Mouse (Mus musculus): ENCODE measurements around the gene Tas1r2. TPM values are rescaled to one million over a fixed set of nuclear protein-coding genes. Genes with fewer than 3 reads are reported as not detected.

Tas1r2 gene
- total RNA-seq, 2 experiments from 2014 or later: not detected

DNA sequence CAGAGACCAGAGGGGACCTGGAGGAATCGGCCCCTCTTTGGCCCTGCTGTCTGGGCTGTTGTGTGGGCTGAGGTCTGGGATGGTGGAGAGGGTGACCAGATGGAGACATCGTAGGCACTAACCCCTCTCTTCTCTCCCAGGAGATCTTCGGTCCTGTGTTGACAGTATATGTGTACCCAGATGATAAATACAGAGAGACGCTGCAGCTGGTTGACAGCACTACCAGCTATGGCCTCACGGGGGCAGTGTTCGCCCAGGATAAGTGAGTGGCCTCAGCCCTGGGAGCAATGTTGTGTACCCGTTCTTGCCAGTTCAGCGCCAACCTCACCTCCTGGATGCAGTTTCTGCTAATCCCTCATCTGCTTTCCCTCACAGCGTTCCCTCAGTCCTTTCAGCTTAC lies 9.4 kb upstream of the Tas1r2 start:
- TF ChIP-seq CTCF (conservative IDR thresholded peaks at IDR 0.05): peak; percentile 95
- DNase-seq (ENCODE audit: low spot score in 2 of 2): peak; percentile 59 to 91
- Histone ChIP-seq H3K27ac (no peak overlapping the region), H3K4me3 (no peak overlapping the region)

DNA sequence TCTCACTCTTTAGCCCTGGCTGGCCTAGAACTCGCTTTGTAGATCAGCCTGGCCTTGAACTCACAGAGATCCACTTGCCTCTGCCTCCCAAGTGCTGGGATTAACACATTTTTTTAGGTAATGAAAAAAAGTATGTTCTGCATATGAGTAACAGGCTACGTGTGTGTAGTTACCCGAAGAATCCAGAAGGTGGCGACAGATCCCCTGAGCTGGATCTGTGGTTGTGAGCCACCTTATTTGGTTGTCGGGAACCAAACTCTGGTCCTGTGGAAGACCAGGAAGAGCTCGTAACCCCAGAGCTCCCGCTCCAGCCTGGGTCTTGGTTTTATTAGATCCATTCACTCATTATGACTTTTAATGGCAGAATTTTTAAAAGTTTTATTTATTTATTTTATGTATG lies 6.4 kb upstream of the Tas1r2 start:
- DNase-seq (ENCODE audit: low spot score in 2 of 2): no peak
- peak; percentile 62 for TF ChIP-seq CTCF (conservative IDR thresholded peaks at IDR 0.05)
- no peak overlapping the region for H3K27ac ChIP-seq
- H3K4me3 ChIP-seq: no peak overlapping the region

DNA sequence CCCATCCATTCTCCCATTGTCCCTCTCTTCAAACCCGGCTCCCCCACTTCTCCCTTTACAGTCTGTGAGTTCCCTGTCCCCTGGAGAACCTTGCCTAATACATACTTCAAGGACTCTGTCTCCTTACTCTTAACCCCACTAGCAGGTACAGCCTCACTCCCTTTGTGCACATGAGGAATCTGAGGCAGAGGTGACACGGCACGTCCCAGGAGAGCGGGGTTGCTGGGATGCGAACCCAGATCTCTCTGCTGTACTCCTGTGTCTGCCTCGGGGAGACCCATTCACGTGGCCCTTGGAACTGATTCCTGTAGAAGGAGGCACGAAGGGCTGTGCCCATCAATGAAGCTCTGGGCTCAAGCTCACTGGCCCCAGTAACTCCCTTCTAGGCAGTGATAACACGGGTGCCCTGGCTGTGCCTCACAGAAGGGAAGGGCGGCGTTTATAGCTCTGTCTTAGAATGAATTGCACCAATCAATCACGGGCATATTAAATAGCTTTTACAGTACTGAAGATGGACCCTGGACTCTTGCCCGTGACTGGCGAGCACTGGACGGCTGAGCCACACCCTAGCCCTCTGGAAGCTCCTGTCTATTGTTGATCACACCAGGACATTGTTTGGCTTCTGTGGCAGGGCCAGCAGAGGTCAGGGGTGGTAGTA lies 3.1 kb upstream of the Tas1r2 start:
- Histone ChIP-seq H3K4me3 (no peak overlapping the region), H3K27ac (no peak overlapping the region)
- DNase-seq (ENCODE audit: low spot score in 2 of 2): no peak
- no peak for TF ChIP-seq CTCF (conservative IDR thresholded peaks at IDR 0.05)

DNA sequence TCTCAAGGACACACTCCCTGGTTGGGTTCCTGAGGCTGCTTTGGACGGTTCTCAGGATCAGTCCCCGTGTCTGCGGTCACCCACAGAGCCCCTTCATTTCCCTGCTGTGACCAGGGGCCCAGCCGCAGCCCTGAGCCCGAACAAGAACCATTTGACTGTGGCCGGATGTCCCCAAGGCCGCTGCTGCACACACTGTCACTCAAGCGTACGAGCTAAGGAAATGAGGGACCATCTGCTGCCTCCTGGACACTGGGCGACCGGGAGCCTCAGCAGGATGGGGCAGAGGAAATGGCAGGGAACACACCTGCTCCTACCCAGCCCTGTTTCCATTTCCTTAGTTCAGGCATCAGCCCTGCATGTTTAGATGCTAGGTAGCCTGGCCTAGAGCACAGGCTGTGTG lies 2.4 kb upstream of the Tas1r2 start:
- Histone ChIP-seq H3K27ac (no peak overlapping the region), H3K4me3 (no peak overlapping the region)
- TF ChIP-seq CTCF (conservative IDR thresholded peaks at IDR 0.05): no peak
- no peak for DNase-seq (ENCODE audit: low spot score in 2 of 2)

DNA sequence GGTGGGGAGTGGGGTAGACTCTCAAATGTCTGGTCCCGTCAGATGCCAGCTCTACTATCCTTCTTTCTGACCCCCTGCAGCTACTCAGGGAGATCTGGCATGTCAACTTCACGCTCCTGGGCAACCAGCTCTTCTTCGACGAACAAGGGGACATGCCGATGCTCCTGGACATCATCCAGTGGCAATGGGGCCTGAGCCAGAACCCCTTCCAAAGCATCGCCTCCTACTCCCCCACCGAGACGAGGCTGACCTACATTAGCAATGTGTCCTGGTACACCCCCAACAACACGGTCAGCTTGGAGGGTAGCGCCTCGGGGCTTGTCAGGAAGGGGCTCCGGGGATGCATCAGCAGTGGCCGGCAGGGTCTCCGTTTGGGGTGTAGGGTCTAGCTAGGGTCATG lies 8.6 kb downstream of the Tas1r2 start:
- no peak overlapping the region for H3K27ac ChIP-seq
- TF ChIP-seq CTCF (conservative IDR thresholded peaks at IDR 0.05): no peak
- no peak overlapping the region for H3K4me3 ChIP-seq
- no peak for DNase-seq (ENCODE audit: low spot score in 2 of 2)

DNA sequence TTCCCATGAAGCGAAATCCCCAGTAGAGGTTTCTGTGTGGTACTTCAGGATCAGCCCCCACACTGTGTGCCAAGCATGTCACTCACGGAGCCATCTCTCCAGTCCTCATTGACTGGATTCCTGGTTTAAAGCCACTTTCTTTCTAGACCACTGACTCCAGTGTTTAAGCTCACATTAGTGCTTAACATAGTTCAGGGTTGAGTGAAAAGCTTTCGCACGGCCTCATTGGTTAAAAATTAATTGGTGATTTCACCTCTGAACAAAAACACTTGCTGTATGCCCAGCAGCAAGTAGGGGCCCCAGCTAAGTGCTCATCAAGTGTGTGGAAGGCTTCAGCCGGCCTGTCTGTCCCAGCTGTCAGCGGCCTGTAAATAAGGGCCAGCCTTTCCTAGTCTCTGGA lies 14.3 kb downstream of the Tas1r2 start:
- no peak overlapping the region for H3K27ac ChIP-seq
- no peak for TF ChIP-seq CTCF (conservative IDR thresholded peaks at IDR 0.05)
- no peak overlapping the region for H3K4me3 ChIP-seq
- DNase-seq (ENCODE audit: low spot score in 2 of 2): peak in 1 of 2 experiments; percentile 2

DNA sequence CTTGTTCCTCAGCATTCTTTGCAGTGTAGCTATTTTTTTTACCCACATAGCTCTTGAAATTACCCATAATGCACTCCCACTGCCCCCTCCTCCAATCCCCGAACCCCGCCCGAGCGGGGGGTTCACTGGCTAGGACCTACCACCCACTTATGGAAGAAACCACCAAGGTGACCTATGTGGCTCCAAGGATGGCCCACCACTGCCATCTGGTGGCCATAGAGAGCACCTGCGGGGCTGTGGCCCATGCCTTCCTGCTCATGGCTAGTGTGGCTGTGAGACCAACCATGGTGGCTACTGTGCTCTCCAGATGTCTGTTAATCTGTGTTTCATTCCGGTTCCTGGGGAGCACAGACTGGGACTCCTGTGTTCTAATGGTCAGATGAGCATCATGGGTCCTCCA lies 16.5 kb downstream of the Tas1r2 start:
- peak; percentile 18 to 60 for DNase-seq (ENCODE audit: low spot score in 2 of 2)
- Histone ChIP-seq H3K27ac (no peak overlapping the region), H3K4me3 (no peak overlapping the region)
- TF ChIP-seq CTCF (conservative IDR thresholded peaks at IDR 0.05): peak; percentile 98

DNA sequence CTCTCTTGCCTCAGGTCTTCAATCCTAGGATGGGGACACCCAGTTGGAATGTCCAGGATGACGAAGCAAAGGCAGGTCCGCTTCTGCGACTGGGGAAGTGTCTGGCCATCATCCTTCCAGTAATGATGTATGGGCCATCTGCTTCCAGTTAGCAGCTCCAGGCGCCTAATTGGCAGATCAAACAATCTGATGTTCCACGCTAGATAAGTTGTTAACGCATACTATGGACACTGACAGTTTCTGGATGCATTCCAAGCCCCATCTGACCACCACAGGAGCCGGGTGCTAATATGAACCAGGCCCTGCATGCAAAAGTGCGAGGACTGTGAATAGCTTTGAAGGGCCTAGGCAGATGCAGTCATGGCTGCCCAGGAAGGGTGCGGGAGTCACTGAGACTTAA lies 22.4 kb downstream of the Tas1r2 start:
- no peak overlapping the region for H3K27ac ChIP-seq
- DNase-seq (ENCODE audit: low spot score in 2 of 2): no peak
- no peak overlapping the region for H3K4me3 ChIP-seq
- TF ChIP-seq CTCF (conservative IDR thresholded peaks at IDR 0.05): no peak

DNA sequence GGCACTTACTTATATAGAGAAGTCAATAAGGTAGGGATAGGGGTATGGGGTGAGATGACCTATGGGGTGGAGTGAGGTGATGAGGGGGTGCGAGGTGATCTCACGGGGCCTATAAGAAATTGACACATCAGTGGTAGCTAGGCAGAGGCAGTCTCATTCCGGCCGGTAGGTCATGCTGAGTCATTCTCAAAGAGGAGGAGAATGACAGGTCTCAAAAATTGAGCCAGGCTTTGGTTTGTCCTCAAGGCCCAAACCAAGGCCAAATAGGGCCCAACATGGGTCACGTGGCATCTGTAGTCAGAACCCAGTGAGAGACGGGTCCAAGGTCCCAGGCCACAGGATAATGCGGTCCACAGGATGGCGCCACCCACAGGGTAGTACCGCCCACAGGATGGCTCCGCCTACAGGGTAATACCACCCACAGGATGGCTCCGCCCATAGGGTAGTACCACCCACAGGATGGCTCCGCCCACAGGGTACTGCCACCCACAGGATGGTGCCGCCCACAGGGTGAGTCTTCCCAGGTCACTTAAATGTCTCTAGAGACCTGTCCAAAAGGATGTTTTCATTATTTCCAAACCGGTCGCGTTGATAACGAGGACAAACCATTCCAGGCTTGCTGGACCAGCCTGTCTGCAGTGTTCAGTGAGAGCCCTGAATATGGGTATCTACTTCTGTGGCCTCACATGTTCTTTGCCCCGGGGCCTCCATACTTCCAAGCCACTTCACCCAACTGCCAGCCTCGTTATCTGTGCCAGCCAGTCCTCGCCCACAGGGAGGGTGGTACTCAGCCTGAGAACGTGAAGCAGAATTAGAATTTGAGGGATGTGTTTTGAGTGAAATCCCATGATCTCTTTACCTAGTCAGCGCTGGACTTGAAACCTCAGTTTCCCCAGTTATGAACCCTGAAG lies 30.6 kb downstream of the Tas1r2 start:
- no peak for TF ChIP-seq CTCF (conservative IDR thresholded peaks at IDR 0.05)
- no peak overlapping the region for H3K4me3 ChIP-seq
- no peak overlapping the region for H3K27ac ChIP-seq
- DNase-seq (ENCODE audit: low spot score in 2 of 2): no peak

DNA sequence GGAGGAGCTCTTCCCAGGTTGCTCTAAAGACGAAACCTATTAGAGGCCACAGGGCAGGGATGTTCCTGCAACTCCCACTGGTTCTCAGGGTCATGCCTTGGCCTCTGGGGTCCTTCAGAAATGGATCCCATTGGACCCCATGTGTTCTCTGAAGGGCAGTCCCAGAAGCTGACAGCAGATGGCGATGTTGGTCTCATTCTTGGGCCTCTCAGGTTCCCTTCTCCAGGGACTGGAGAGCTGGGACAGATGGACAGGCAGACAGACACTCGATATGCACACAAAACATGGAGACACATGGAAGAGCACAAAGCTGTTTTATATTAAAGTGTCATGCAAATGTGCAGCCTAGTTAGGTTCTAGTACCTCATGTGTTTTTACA lies 31.3 kb downstream of the Tas1r2 start:
- H3K4me3 ChIP-seq: no peak overlapping the region
- TF ChIP-seq CTCF (conservative IDR thresholded peaks at IDR 0.05): peak; percentile 92
- no peak overlapping the region for H3K27ac ChIP-seq
- peak; percentile 10 to 68 for DNase-seq (ENCODE audit: low spot score in 2 of 2)

DNA sequence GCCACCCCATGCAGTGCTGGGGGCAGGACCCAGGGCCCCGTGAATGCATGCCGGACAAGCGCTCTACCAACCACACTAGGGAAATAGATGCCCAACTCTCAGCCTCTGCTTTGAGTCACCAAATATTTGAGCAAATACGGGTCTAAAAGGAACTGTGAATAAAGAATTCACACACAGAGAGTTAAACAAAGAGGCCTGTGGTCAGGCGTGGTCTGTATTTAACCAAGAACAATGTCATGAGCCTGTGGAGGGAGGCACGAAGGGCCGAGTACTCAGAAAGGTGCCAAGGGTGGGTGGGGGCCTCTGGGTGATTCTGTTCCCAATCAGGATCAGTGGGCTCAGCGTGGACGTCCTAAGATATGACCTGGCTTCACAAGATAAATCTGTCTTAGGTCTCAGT lies 34.7 kb downstream of the Tas1r2 start:
- DNase-seq (ENCODE audit: low spot score in 2 of 2): no peak
- no peak overlapping the region for H3K27ac ChIP-seq
- no peak for TF ChIP-seq CTCF (conservative IDR thresholded peaks at IDR 0.05)
- H3K4me3 ChIP-seq: no peak overlapping the region

DNA sequence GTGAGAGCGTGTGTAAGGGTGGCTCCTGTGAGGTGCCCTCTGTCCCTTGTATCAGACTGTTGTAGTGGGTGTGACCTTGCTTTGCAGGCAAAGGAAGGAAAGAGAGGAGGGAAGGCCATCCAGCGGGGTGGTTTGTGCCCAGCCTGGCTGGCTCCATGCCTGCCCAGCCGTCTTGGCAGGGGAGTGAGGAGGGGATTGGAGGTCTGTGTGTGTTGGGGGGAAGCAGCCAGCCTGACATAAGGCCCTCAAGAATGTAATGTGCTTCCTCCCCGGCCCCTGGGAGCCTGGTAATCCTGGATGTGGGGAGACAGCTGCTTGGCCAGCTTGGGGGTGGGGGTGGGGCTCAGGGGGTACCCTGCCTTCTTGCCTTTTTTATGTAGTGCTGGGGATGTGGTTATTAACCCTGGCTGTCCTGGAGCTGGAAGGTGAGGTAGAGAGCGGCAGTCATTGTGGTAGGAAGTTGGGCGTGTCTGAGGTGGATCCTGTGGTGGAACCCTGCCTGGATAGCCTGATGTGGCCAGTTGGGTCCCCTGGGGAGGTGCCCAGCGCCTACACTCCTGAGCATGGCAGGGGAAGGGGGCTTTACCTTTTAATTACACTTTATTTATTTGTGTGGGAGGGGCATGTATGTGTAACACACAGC lies 36.4 kb downstream of the Tas1r2 start:
- H3K27ac ChIP-seq: no peak overlapping the region
- no peak for TF ChIP-seq CTCF (conservative IDR thresholded peaks at IDR 0.05)
- no peak for DNase-seq (ENCODE audit: low spot score in 2 of 2)
- H3K4me3 ChIP-seq: no peak overlapping the region

DNA sequence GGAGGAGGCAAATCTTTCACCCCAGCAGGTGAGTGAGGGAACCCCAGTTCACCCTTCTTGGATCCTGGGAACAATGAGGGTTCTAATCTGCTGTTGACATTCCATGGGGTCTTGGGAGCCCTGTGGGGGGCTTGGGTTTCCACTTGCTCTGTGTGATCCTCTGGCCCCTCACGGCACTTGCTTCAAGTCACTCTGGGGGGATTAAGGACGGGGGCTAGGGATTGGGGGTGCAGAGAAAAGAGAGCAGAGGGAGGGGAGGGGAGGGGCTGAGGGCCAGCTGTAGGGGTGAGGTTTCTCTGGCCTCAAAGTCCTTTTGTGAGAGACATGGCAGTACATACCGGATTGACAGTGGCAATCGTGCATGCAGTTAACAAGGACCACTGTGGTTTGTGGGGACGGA lies 40.0 kb downstream of the Tas1r2 start:
- TF ChIP-seq CTCF (conservative IDR thresholded peaks at IDR 0.05): no peak
- DNase-seq (ENCODE audit: low spot score in 2 of 2): no peak
- H3K4me3 ChIP-seq: no peak overlapping the region
- H3K27ac ChIP-seq: no peak overlapping the region

All from layer of hippocampus, adult 2 months (tissue).